Mouse (Mus musculus) heart, embryonic 16.5 days (tissue): ENCODE data around the gene Ddx41. TPM values are rescaled to one million over a fixed set of nuclear protein-coding genes. Genes with fewer than 3 reads are reported as not detected.

Experiments used
- ATAC-seq: fragments of 200-750 bp; cut with Nextera tagmentation; replicated peaks from 2 replicates; pipeline ENCODE4 v1.8.0; 2017; ENCODE audit warnings: moderate number of reproducible peaks; ENCODE audit not compliant: insufficient read depth, low FRiP score; ENCODE audit errors: extremely low read depth
- H3K27ac ChIP-seq: fragments of 300-500 bp; sonication (generic); 2 replicates; pipeline ENCODE4 v1.5.1; 2014; ENCODE audit warnings: mild to moderate bottlenecking, low read length, control low read depth, moderate library complexity
- H3K27me3 ChIP-seq: fragments of 300-500 bp; sonication (generic); 2 replicates; pipeline ENCODE4 v1.6.1; 2014; ENCODE audit warnings: low read length, mixed read lengths; ENCODE audit not compliant: control insufficient read depth, insufficient read depth
- H3K36me3 ChIP-seq: fragments of 300-500 bp; sonication (generic); 2 replicates; pipeline ENCODE4 v1.6.1; 2014; ENCODE audit not compliant: control insufficient read depth, insufficient read depth
- H3K4me1 ChIP-seq: fragments of 300-500 bp; sonication (generic); 2 replicates; pipeline ENCODE4 v1.6.1; 2014; ENCODE audit warnings: low read length, mixed read lengths; ENCODE audit not compliant: control insufficient read depth, insufficient read depth
- H3K4me2 ChIP-seq: fragments of 300-500 bp; sonication (generic); 2 replicates; pipeline ENCODE4 v1.6.1; 2014; ENCODE audit warnings: low read depth, mild to moderate bottlenecking, control low read depth, low read length
- H3K4me3 ChIP-seq: fragments of 300-500 bp; sonication (generic); 2 replicates; pipeline ENCODE4 v1.5.1; 2014; ENCODE audit warnings: mild to moderate bottlenecking, control low read depth, low read length
- H3K9ac ChIP-seq: fragments of 300-500 bp; sonication (generic); 2 replicates; pipeline ENCODE4 v1.6.1; 2014; ENCODE audit warnings: low read length, control low read depth
- H3K9me3 ChIP-seq: fragments of 300-500 bp; sonication (generic); replicated peaks from 2 replicates; pipeline ENCODE4 v1.6.1; 2016; ENCODE audit warnings: low read length; ENCODE audit not compliant: control insufficient read depth
- WGBS: fragments of 180-500 bp; shearing (Covaris S2); extraction: QIAGEN DNeasy Blood & Tissue Kit; methylation state at CpG from one replicate; pipeline ENCODE4 v1.1.7; 2014; 5-methylcytosine and 5-hydroxymethylcytosine counted together
- polyA plus RNA-seq: library from polyadenylated mRNA; unstranded; fragments of >200 nt; fragmentation: Nextera tagmentation; extraction: Ambion mirVana; gene quantifications from 2 replicates; pipeline ENCODE4 v1.2.1, GENCODE M21; 2015

Gene Ddx41
- polyA plus RNA-seq, 1 experiment from 2014 or later, result 32.1 TPM

- WGBS, result 69% methylated on average over 18 of the region's 18 CpGs
- Histone ChIP-seq H3K27ac (0 out of 2 replicates have a peak overlapping the region, but pooled peaks have one; percentile 9), H3K4me3 (no peak overlapping the region), H3K9me3 (no peaks in the 10 kb centered on the region), H3K9ac (no peak overlapping the region), H3K36me3 (peaks cover 23% of the 10 kb centered on the region), H3K4me1 (no peaks in the 10 kb centered on the region; the same call in 1 of the 2 replicates), H3K27me3 (no peaks in the 10 kb centered on the region), H3K4me2 (no peak overlapping the region)
- ATAC-seq, result no peak
Measured at GRCm38 (mm10) chr13:55527834-55528772, 8.4 kb downstream of the Ddx41 start.

- H3K4me3 ChIP-seq, result no peak overlapping the region
- H3K4me1 ChIP-seq, result no peaks in the 10 kb centered on the region; the same call in 1 of the 2 replicates
- no peak for ATAC-seq
- H3K27ac ChIP-seq, result no peak overlapping the region
- 82% methylated on average over 16 of the region's 16 CpGs for WGBS
- no peaks in the 10 kb centered on the region for H3K27me3 ChIP-seq
- no peak overlapping the region for H3K4me2 ChIP-seq
- no peaks in the 10 kb centered on the region for H3K9me3 ChIP-seq
- no peak overlapping the region for H3K9ac ChIP-seq
- peaks cover 18% of the 10 kb centered on the region for H3K36me3 ChIP-seq
Measured at GRCm38 (mm10) chr13:55527212-55527611, 9.2 kb downstream of the Ddx41 start.

GRCm38 (mm10) chr13:55525733-55526553 lies 10.5 kb downstream of the Ddx41 start:
- no peak overlapping the region for H3K27ac ChIP-seq
- no peak overlapping the region for H3K4me3 ChIP-seq
- no peak overlapping the region for H3K4me2 ChIP-seq
- H3K27me3 ChIP-seq, result no peaks in the 10 kb centered on the region
- WGBS, result 75% methylated on average over 16 of the region's 16 CpGs
- no peak overlapping the region for H3K9ac ChIP-seq
- peaks cover 6% of the 10 kb centered on the region for H3K36me3 ChIP-seq
- no peak for ATAC-seq
- no peaks in the 10 kb centered on the region for H3K9me3 ChIP-seq
- H3K4me1 ChIP-seq, result no peaks in the 10 kb centered on the region; the same call in 1 of the 2 replicates

GRCm38 (mm10) chr13:55523951-55524600 lies 12.4 kb downstream of the Ddx41 start:
- H3K4me3 ChIP-seq, result no peak overlapping the region
- H3K9ac ChIP-seq, result no peak overlapping the region
- no peaks in the 10 kb centered on the region for H3K9me3 ChIP-seq
- H3K4me1 ChIP-seq, result no peaks in the 10 kb centered on the region; the same call in 1 of the 2 replicates
- H3K4me2 ChIP-seq, result no peak overlapping the region
- no peak for ATAC-seq
- no peaks in the 10 kb centered on the region for H3K36me3 ChIP-seq
- peak overlapping the region; percentile 80; the same call in 1 of the 2 replicates for H3K27ac ChIP-seq
- H3K27me3 ChIP-seq, result no peaks in the 10 kb centered on the region
- WGBS, result 81% methylated on average over 23 of the region's 23 CpGs

GRCm38 (mm10) chr13:55523278-55523677 lies 13.2 kb downstream of the Ddx41 start:
- H3K9me3 ChIP-seq, result no peaks in the 10 kb centered on the region
- peak; percentile 23; the same call in 1 of the 2 replicates for ATAC-seq
- H3K9ac ChIP-seq, result no peak overlapping the region
- H3K27ac ChIP-seq, result peak overlapping the region; percentile 80
- whole genome bisulfite sequencing, result 61% methylated on average over 17 of the region's 17 CpGs
- no peak overlapping the region for H3K4me2 ChIP-seq
- no peaks in the 10 kb centered on the region; the same call in 1 of the 2 replicates for H3K4me1 ChIP-seq
- H3K27me3 ChIP-seq, result no peaks in the 10 kb centered on the region
- H3K4me3 ChIP-seq, result no peak overlapping the region
- H3K36me3 ChIP-seq, result no peaks in the 10 kb centered on the region

- H3K27ac ChIP-seq, result peak overlapping the region; percentile 80
- peak; percentile 28; the same call in 1 of the 2 replicates for ATAC-seq
Measured at GRCm38 (mm10) chr13:55522730-55523129, 13.7 kb downstream of the Ddx41 start.

GRCm38 (mm10) chr13:55519606-55520005 lies 16.9 kb downstream of the Ddx41 start:
- Histone ChIP-seq H3K9ac (no peak overlapping the region), H3K36me3 (no peaks in the 10 kb centered on the region), H3K27me3 (peaks cover 15% of the 10 kb centered on the region), H3K9me3 (no peaks in the 10 kb centered on the region), H3K4me3 (no peak overlapping the region), H3K27ac (no peak overlapping the region), H3K4me2 (no peak overlapping the region), H3K4me1 (no peaks in the 10 kb centered on the region; the same call in 1 of the 2 replicates)
- WGBS, result 57% methylated on average over 4 of the region's 4 CpGs
- no peak for ATAC-seq

More at GRCm38 (mm10) chr13:55522730-55523129, 13.7 kb downstream of the Ddx41 start:
- H3K9ac ChIP-seq, result no peak overlapping the region
- H3K36me3 ChIP-seq, result no peaks in the 10 kb centered on the region
- H3K27me3 ChIP-seq, result peaks cover 3% of the 10 kb centered on the region; the same call in 1 of the 2 replicates
- H3K4me3 ChIP-seq, result no peak overlapping the region
- no peaks in the 10 kb centered on the region; the same call in 1 of the 2 replicates for H3K4me1 ChIP-seq
- no peak overlapping the region for H3K4me2 ChIP-seq
- 45% methylated on average over 8 of the region's 8 CpGs for WGBS
- H3K9me3 ChIP-seq, result no peaks in the 10 kb centered on the region

GRCm38 (mm10) chr13:55516955-55517354 lies 19.5 kb downstream of the Ddx41 start:
- no peak overlapping the region for H3K9ac ChIP-seq
- peaks cover 4% of the 10 kb centered on the region for H3K4me1 ChIP-seq
- no peak overlapping the region for H3K4me3 ChIP-seq
- 6% methylated on average over 5 of the region's 5 CpGs for WGBS
- H3K27me3 ChIP-seq, result peaks cover 15% of the 10 kb centered on the region
- ATAC-seq, result no peak
- no peak overlapping the region for H3K27ac ChIP-seq
- no peak overlapping the region for H3K4me2 ChIP-seq
- H3K36me3 ChIP-seq, result no peaks in the 10 kb centered on the region
- no peaks in the 10 kb centered on the region for H3K9me3 ChIP-seq
